Mouse (Mus musculus) left cerebral cortex, postnatal 25 days (tissue): Measurements from ENCODE around the gene Ablim2. TPM values are rescaled to one million over a fixed set of nuclear protein-coding genes. Genes with fewer than 3 reads are reported as not detected.

Experiments used
- DNase-seq, 2 experiments: peaks; one replicate each; pipeline ENCODE4 v3.0.0; 2022; ENCODE audit warnings: low spot score in 2 of 2, mixed read lengths in 1 of 2
- intact Hi-C: fragments of 180-260 bp; cut with DNase I; formaldehyde crosslinking; loops from one replicate; pipeline ENCODE4 v1.15.1; 2025
- total RNA-seq, 2 experiments: library from RNA; stranded (reverse); gene quantifications; 2 replicates each; pipeline ENCODE4 v1.2.3; 2021

The Ablim2 gene
- total RNA-seq, result 100 to 1,000 TPM; 175 to 209 TPM

- intact Hi-C loops, result loop anchor here (1.0 to 5.0 kb wide), 5 partner anchors 31 to 101 kb away; no protein-coding TSS in a partner anchor
- peak; percentile 96 to 98 for DNase-seq
Observed at GRCm38 (mm10) chr5:35757639-35758001, at the start of gene Ablim2. Gene Ablim2, plus strand, starts transcription at chr5:35757880.

DNA sequence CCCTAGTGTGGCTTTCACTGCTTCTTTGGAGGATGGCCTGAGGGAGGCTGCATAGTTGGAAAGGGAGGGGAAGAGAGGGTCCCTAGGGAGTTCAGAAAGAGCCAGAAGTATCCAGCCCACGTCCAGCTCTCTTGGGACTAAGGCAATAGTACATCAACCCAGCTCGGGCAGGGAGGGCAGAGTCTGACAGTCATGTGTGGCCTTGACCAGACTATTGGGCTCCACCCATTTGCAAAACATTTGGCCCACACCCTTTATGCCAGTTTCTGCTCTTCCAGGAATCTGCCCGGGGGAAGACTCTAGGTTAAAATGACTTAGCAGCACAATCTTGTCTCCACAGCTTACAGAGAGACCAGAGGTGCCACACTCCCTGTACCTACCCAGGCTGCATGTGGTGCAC lies 47.2 kb upstream of the Ablim2 start:
- DNase-seq, result no peak
- intact Hi-C loops, result loop anchor here (5.0 kb wide), 1 partner anchor 188 kb away; no protein-coding TSS in a partner anchor

- intact Hi-C loops, result loop anchor here (5.0 kb wide), 1 partner anchor 189 kb away; no protein-coding TSS in a partner anchor
Observed at GRCm38 (mm10) chr5:35710931-35711330, 46.7 kb upstream of the Ablim2 start.

DNA sequence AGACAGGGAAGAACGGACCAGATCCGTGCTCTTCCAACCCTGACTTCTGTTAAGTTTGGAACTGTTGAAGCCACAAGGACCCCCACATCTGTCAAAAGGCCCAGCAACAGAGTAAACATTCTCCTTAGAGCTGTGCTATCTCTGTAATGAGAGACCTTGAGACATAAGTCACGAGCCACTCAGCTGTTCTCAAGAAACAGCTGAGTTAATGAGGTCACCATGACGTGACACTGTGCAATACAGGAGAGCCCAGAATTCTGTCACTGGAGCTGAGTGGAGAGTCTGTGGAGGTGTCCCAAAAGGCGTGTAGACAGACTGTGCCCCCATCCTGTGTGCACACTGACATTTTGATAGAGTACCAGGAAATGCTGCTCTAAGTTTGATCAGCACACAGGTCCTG lies 45.2 kb upstream of the Ablim2 start:
- intact Hi-C loops, result loop anchor here (2.0 to 5.0 kb wide), 2 partner anchors 118 to 190 kb away; no protein-coding TSS in a partner anchor
- no peak for DNase-seq

More at GRCm38 (mm10) chr5:35710931-35711330, 46.7 kb upstream of the Ablim2 start:
- DNase-seq, result no peak

DNA sequence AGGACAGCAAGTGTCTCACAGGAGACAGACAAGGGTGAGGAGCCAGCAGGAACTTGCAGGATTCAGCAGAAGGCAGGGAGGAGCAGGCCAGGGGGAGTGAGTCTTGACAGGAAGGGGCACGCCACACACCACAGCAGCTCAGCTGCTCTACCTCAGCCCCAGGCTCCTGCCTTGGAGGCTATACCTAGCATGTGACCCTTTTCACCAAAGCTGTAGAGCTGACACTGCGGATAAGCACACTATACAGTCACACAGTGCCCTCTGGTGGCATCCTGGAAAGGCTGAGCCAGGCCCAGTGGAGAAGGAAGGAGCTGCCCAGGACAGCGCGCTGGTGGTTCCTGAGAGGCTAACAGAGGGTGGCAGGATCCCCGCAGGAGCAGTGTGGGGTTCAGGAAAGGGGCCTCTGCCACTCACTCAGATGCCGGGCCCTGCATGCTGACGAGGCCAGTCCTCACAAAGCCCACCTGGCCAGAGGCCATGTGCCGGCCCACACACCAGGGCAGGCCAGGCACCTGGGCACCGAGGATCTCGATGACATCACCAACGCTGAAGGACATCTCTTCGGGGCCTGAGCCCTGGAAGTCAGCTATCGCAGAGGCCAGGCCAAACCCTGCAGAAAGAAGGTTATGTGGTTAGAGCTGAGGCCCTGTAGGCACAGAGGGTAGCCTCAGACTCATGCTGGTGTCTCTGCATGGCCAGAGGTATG lies 43.9 kb upstream of the Ablim2 start:
- intact Hi-C loops, result loop anchor here (2.0 to 5.0 kb wide), 2 partner anchors 119 to 192 kb away; no protein-coding TSS in a partner anchor
- peak; percentile 69 to 72 for DNase-seq

- DNase-seq, result no peak
- intact Hi-C loops, result loop anchor here (5.0 kb wide), 1 partner anchor 40 kb away; the partner anchor contains the start of gene Ablim2
Observed at GRCm38 (mm10) chr5:35717455-35717854, 40.2 kb upstream of the Ablim2 start.

DNA sequence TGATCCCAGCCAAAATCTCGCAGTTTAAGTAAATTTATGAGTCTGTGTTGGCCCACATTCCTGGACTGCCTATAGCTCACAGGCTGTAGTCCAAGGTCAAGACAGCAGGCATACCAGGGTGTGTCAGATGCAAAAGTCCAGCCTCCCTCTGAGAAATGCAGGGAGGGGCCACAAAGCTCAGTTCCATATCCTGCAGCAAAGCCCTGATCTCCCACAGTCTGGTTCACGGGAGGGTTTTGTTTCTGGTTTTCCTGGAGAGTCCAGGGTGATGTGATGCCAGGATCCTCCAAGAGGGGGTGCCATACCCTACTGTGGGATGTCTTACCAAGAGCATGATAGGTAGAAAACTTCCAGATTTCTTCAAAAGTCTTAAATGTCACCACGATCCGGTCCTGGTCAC lies 39.7 kb upstream of the Ablim2 start:
- intact Hi-C loops, result loop anchor here (5.0 kb wide), 1 partner anchor 39 kb away; the partner anchor contains the start of gene Ablim2
- peak; percentile 27 to 52 for DNase-seq

GRCm38 (mm10) chr5:35718817-35719216 lies 38.9 kb upstream of the Ablim2 start:
- no peak for DNase-seq
- intact Hi-C loops, result loop anchor here (5.0 kb wide), 1 partner anchor 38 kb away; the partner anchor contains the start of gene Ablim2

- intact Hi-C loops, result loop anchor here (5.0 kb wide), 1 partner anchor 38 kb away; the partner anchor contains the start of gene Ablim2
Observed at GRCm38 (mm10) chr5:35719343-35719742, 38.3 kb upstream of the Ablim2 start.

GRCm38 (mm10) chr5:35719880-35720279 lies 37.8 kb upstream of the Ablim2 start:
- intact Hi-C loops, result loop anchor here (5.0 kb wide), 1 partner anchor 37 kb away; the partner anchor contains the start of gene Ablim2
- DNase-seq, result peak in 1 of 2 experiments; percentile 46

More at GRCm38 (mm10) chr5:35719343-35719742, 38.3 kb upstream of the Ablim2 start:
- DNase-seq, result no peak

GRCm38 (mm10) chr5:35721933-35722332 lies 35.7 kb upstream of the Ablim2 start:
- peak in 1 of 2 experiments; percentile 25 for DNase-seq
- intact Hi-C loops, result no loop called here

DNA sequence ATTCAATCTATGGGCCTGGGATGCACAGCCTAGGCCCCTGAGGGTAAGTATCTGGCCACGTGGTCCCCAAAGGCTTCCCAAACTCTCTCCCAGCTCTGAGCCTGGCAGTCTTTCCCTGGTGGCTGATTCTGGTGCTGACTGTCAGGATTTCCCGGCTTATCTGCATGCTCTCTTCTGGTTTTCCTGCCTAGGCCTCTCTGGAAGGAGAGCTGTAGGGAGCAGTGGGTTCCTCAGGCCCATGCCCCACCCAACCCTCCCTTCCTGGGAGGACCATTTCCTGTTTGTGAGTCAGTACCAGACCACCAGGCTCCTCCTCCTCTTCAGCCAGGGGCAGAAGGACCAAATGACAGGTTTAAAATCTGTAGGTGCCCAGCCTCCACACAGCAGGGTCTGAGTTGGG lies 35.0 kb upstream of the Ablim2 start:
- intact Hi-C loops, result no loop called here
- DNase-seq, result no peak

DNA sequence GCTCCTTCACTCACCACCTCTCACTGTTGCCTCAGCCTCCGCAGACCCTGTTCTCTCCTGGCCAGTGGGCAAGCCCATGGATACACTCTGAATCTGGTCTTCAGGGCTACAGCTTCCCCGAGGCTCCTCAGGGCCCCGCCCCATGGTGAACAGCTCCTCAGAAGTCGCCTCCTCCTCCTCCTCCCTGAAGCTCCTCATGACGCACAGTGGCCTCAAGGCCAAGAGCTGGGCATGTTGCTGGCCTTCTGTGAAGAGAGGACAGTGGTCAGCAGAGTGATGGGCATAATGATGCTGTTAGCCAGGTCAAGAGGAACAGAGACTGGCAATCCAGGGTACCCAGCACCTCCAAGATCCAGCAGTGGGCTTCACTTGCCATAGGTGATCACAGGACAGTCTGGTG lies 33.8 kb upstream of the Ablim2 start:
- no peak for DNase-seq
- intact Hi-C loops, result no loop called here

- no peak for DNase-seq
- intact Hi-C loops, result no loop called here
Observed at GRCm38 (mm10) chr5:35725840-35726239, 31.8 kb upstream of the Ablim2 start.

GRCm38 (mm10) chr5:35727447-35727846 lies 30.2 kb upstream of the Ablim2 start:
- intact Hi-C loops, result no loop called here

DNA sequence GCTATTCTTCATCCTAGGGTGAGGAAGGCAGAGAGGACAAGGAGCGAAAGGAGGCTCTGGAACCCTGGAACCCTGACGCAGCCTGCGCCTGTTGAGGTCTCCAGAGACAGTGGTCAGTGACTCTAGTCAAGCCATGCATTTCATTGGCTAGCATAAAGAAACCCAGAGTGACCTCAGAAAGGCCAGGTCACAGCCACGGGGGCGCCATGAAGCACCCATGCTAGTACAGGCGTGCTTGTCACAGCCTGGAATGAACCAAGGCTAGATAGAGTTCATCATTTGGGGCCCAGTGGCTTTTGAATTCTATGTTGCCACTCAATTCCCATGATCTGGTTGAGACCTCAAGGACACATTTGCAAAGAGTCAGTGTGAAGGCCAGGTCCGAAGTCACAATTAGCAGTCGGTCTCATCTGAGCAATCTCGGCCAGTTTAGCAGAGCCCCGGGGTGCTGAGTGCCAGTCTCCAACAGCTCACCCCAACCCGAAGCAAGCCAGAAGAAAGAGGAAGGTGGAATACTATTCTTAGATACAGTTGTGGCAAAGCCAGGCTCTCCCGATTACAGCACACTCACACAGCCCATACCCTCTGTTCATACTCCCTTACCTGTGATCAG lies 29.2 kb upstream of the Ablim2 start:
- DNase-seq, result no peak
- intact Hi-C loops, result no loop called here

More at GRCm38 (mm10) chr5:35727447-35727846, 30.2 kb upstream of the Ablim2 start:
- DNase-seq, result no peak

GRCm38 (mm10) chr5:35728957-35729460 lies 28.7 kb upstream of the Ablim2 start:
- intact Hi-C loops, result no loop called here
- peak; percentile 59 to 66 for DNase-seq

- no peak for DNase-seq
- intact Hi-C loops, result no loop called here
Observed at GRCm38 (mm10) chr5:35729844-35730243, 27.8 kb upstream of the Ablim2 start.

- no peak for DNase-seq
- intact Hi-C loops, result no loop called here
Observed at GRCm38 (mm10) chr5:35730552-35730951, 27.1 kb upstream of the Ablim2 start.

DNA sequence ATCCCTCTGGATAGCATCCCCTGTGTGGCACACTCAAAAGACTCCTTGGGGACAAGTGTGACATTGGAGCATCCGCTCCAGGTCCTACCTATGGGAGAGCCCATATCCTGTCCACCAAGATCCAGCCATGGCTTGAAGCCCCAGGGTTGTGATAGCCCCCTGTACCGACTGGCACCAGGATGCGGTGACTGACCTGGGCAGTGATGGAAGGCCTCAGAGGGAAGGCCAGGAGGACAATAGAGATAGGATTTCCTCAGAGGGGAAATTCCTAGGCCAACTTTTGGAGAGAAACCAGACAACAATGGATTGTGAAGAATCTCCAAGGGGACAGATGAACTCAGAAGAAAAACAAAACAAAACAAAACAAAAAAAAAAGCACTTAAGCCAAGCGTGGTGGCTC lies 26.7 kb upstream of the Ablim2 start:
- DNase-seq, result no peak
- intact Hi-C loops, result no loop called here
